Mouse (Mus musculus) MEL (cell line): ENCODE results near the gene Gjb2. TPM values are rescaled to one million over a fixed set of nuclear protein-coding genes. Genes with fewer than 3 reads are reported as not detected.

Experiments used
- DNase-seq: peaks from one replicate; pipeline ENCODE4 v3.0.0; 2011; ENCODE audit warnings: low read depth, low spot score
- H3K27ac ChIP-seq: 2 replicates; pipeline ENCODE4 v1.5.1; 2012; ENCODE audit warnings: low read depth, mild to moderate bottlenecking, control low read depth, low read length, moderate library complexity; ENCODE audit not compliant: control insufficient read depth
- H3K27me3 ChIP-seq, 2 experiments: fragments of 150-350 bp in 1 of 2; sonication (generic) in 1 of 2; 2 replicates each; pipeline ENCODE4 v1.6.1; 2012; ENCODE audit warnings: low read length in 2 of 2, mild to moderate bottlenecking in 2 of 2, improper control_type of control experiment in 1 of 2, moderate library complexity in 1 of 2; ENCODE audit not compliant: insufficient read depth in 2 of 2, control insufficient read depth in 1 of 2
- H3K36me3 ChIP-seq, 2 experiments: 2 replicates each; pipeline ENCODE4 v1.6.1; 2012 to 2014; ENCODE audit warnings: low read length in 2 of 2, improper control_type of control experiment in 1 of 2, inconsistent platforms in 1 of 2, mild to moderate bottlenecking in 1 of 2; ENCODE audit not compliant: insufficient read depth in 2 of 2, control insufficient read depth in 1 of 2
- H3K4me1 ChIP-seq, 2 experiments: fragments of 150-350 bp in 1 of 2; sonication (generic) in 1 of 2; 2 replicates each; pipeline ENCODE4 v1.6.1; 2012; ENCODE audit warnings: low read length in 2 of 2, improper control_type of control experiment in 1 of 2, mild to moderate bottlenecking in 1 of 2; ENCODE audit not compliant: insufficient read depth in 2 of 2, control insufficient read depth in 1 of 2
- H3K4me3 ChIP-seq, 2 experiments: fragments of 150-350 bp in 1 of 2; sonication (generic) in 1 of 2; 2 replicates each; pipeline ENCODE4 v1.5.1; 2012; ENCODE audit warnings: low read depth in 2 of 2, low read length in 2 of 2, mild to moderate bottlenecking in 2 of 2, moderate library complexity in 2 of 2, control low read depth in 1 of 2, improper control_type of control experiment in 1 of 2; ENCODE audit not compliant: control insufficient read depth in 1 of 2, insufficient read depth in 1 of 2
- H3K79me2 ChIP-seq: 2 replicates; pipeline ENCODE4 v1.6.1; 2012; ENCODE audit warnings: mild to moderate bottlenecking, low read length, moderate library complexity; ENCODE audit not compliant: control insufficient read depth, poor library complexity, insufficient read depth
- H3K9ac ChIP-seq: 2 replicates; pipeline ENCODE4 v1.6.1; 2012; ENCODE audit warnings: low read depth, mild to moderate bottlenecking, control low read depth, low read length, moderate library complexity; ENCODE audit not compliant: control insufficient read depth, poor library complexity, severe bottlenecking
- H3K9me3 ChIP-seq: fragments of 150-350 bp; sonication (generic); replicated peaks from 2 replicates; pipeline ENCODE4 v1.6.1; 2012; ENCODE audit warnings: mild to moderate bottlenecking, low read length, improper control_type of control experiment, moderate library complexity; ENCODE audit not compliant: insufficient read depth
- CHD1 ChIP-seq: IDR thresholded peaks from 2 replicates; pipeline ENCODE4 v1.6.1; 2012; ENCODE audit warnings: low read depth, mild to moderate bottlenecking, inconsistent platforms, low read length, improper control_type of control experiment
- CTCF ChIP-seq, 3 experiments: IDR thresholded peaks in 2 of 3; conservative IDR thresholded peaks in 1 of 3; 2 replicates each; pipeline ENCODE4 v1.5.1; 2011 to 2012; ENCODE audit warnings: low read length in 3 of 3, low read depth in 2 of 3, mild to moderate bottlenecking in 2 of 3, improper control_type of control experiment in 1 of 3, inconsistent platforms in 1 of 3, mixed read lengths in 1 of 3, moderate library complexity in 1 of 3; ENCODE audit not compliant: control insufficient read depth in 1 of 3, insufficient read depth in 1 of 3, poor library complexity in 1 of 3, severe bottlenecking in 1 of 3
- ELF1 ChIP-seq: IDR thresholded peaks from 2 replicates; pipeline ENCODE4 v1.6.1; 2014; ENCODE audit warnings: low read depth, mild to moderate bottlenecking, inconsistent platforms, low read length, improper control_type of control experiment, moderate library complexity
- EP300 ChIP-seq, 2 experiments: IDR thresholded peaks; 2 replicates each; pipeline ENCODE4 v1.6.1; 2011; ENCODE audit warnings: improper control_type of control experiment in 2 of 2, low read length in 2 of 2, low read depth in 1 of 2, mild to moderate bottlenecking in 1 of 2
- ETS1 ChIP-seq: IDR thresholded peaks from 2 replicates; pipeline ENCODE4 v1.6.1; 2012; ENCODE audit warnings: low read depth, mild to moderate bottlenecking, inconsistent platforms, low read length, improper control_type of control experiment, moderate library complexity
- GABPA ChIP-seq: IDR thresholded peaks from 2 replicates; pipeline ENCODE4 v1.6.1; 2012; ENCODE audit warnings: low read depth, mild to moderate bottlenecking, inconsistent platforms, low read length, improper control_type of control experiment, moderate library complexity
- HCFC1 ChIP-seq: IDR thresholded peaks from 2 replicates; pipeline ENCODE4 v1.6.1; 2012; ENCODE audit warnings: low read depth, mild to moderate bottlenecking, inconsistent platforms, low read length, improper control_type of control experiment, moderate library complexity
- MAX ChIP-seq: IDR thresholded peaks from 2 replicates; pipeline ENCODE4 v1.6.1; 2011; ENCODE audit warnings: low read length, improper control_type of control experiment
- MAZ ChIP-seq: IDR thresholded peaks from 2 replicates; pipeline ENCODE4 v1.6.1; 2012; ENCODE audit warnings: low read depth, mild to moderate bottlenecking, inconsistent platforms, low read length, improper control_type of control experiment
- MYB ChIP-seq: IDR thresholded peaks from 2 replicates; pipeline ENCODE4 v1.6.1; 2011; ENCODE audit warnings: mild to moderate bottlenecking, low read depth, low read length, improper control_type of control experiment
- MYC ChIP-seq: IDR thresholded peaks from 2 replicates; pipeline ENCODE4 v1.6.1; 2011; ENCODE audit warnings: low read depth, mild to moderate bottlenecking, low read length, improper control_type of control experiment, moderate library complexity
- NELFE ChIP-seq: IDR thresholded peaks from 2 replicates; pipeline ENCODE4 v1.6.1; 2011; ENCODE audit warnings: low read depth, low read length, improper control_type of control experiment
- NRF1 ChIP-seq: IDR thresholded peaks from 2 replicates; pipeline ENCODE4 v1.6.1; 2014; ENCODE audit warnings: low read depth, mild to moderate bottlenecking, inconsistent platforms, low read length, improper control_type of control experiment, moderate library complexity; ENCODE audit not compliant: poor library complexity, insufficient read depth, severe bottlenecking
- POLR2A ChIP-seq, 2 experiments: IDR thresholded peaks; 2 replicates each; pipeline ENCODE4 v1.6.1; 2011 to 2012; ENCODE audit warnings: low read length in 2 of 2, mild to moderate bottlenecking in 2 of 2, control low read depth in 1 of 2, improper control_type of control experiment in 1 of 2, low read depth in 1 of 2, moderate library complexity in 1 of 2; ENCODE audit not compliant: control insufficient read depth in 1 of 2, insufficient read depth in 1 of 2, poor library complexity in 1 of 2
- POLR2AphosphoS2 ChIP-seq: IDR thresholded peaks from 2 replicates; pipeline ENCODE4 v1.6.1; 2011; ENCODE audit warnings: low read length, improper control_type of control experiment
- POLR2AphosphoS5 ChIP-seq: IDR thresholded peaks from 2 replicates; pipeline ENCODE4 v1.6.1; 2012; ENCODE audit warnings: low read depth, borderline replicate concordance, mild to moderate bottlenecking, inconsistent platforms, low read length, moderate library complexity, mixed read lengths
- RAD21 ChIP-seq: IDR thresholded peaks from 2 replicates; pipeline ENCODE4 v1.6.1; 2011; ENCODE audit warnings: mild to moderate bottlenecking, low read depth, low read length, improper control_type of control experiment
- RCOR1 ChIP-seq: IDR thresholded peaks from 2 replicates; pipeline ENCODE4 v1.6.1; 2012; ENCODE audit warnings: low read depth, mild to moderate bottlenecking, inconsistent platforms, low read length, improper control_type of control experiment
- TAL1 ChIP-seq: IDR thresholded peaks from 2 replicates; pipeline ENCODE4 v1.6.1; 2012; ENCODE audit warnings: mild to moderate bottlenecking, inconsistent platforms, low read length, moderate library complexity, mixed read lengths
- TCF12 ChIP-seq: IDR thresholded peaks from 2 replicates; pipeline ENCODE4 v1.6.1; 2014; ENCODE audit warnings: low read depth, mild to moderate bottlenecking, inconsistent platforms, low read length, improper control_type of control experiment, moderate library complexity
- UBTF ChIP-seq: IDR thresholded peaks from 2 replicates; pipeline ENCODE4 v1.6.1; 2012; ENCODE audit warnings: low read depth, mild to moderate bottlenecking, inconsistent platforms, low read length, improper control_type of control experiment, moderate library complexity, borderline replicate concordance; ENCODE audit not compliant: insufficient read depth
- ZKSCAN1 ChIP-seq: IDR thresholded peaks from 2 replicates; pipeline ENCODE4 v1.6.1; 2012; ENCODE audit warnings: low read depth, mild to moderate bottlenecking, inconsistent platforms, low read length, improper control_type of control experiment, moderate library complexity
- ZMIZ1 ChIP-seq: IDR thresholded peaks from 2 replicates; pipeline ENCODE4 v1.6.1; 2012; ENCODE audit warnings: low read depth, mild to moderate bottlenecking, inconsistent platforms, low read length, improper control_type of control experiment, moderate library complexity
- ZNF384 ChIP-seq: IDR thresholded peaks from 2 replicates; pipeline ENCODE4 v1.6.1; 2012; ENCODE audit warnings: low read depth, mild to moderate bottlenecking, inconsistent platforms, low read length, improper control_type of control experiment
- polyA plus RNA-seq, 2 experiments: library from polyadenylated mRNA; stranded (reverse) in 1 of 2; unstranded in 1 of 2; fragments of >175 nt in 1 of 2; fragments of >200 nt in 1 of 2; gene quantifications; 2 replicates each; pipeline versions ENCODE4 v1.2.1 to v1.2.4; 2012; ENCODE audit warnings: low replicate concordance in 2 of 2, low read depth in 1 of 2; ENCODE audit not compliant: insufficient read length in 2 of 2, insufficient read depth in 1 of 2, missing spikeins in 1 of 2
- total RNA-seq: library from RNA; depleted of rRNA; stranded (reverse); fragments of 300-350 nt; gene quantifications from 2 replicates; pipeline ENCODE4 v1.2.3, GENCODE M21; 2012; rRNA removed

The Gjb2 gene
- total RNA-seq: not detected in 2 replicates
- not detected for polyA plus RNA-seq

DNA sequence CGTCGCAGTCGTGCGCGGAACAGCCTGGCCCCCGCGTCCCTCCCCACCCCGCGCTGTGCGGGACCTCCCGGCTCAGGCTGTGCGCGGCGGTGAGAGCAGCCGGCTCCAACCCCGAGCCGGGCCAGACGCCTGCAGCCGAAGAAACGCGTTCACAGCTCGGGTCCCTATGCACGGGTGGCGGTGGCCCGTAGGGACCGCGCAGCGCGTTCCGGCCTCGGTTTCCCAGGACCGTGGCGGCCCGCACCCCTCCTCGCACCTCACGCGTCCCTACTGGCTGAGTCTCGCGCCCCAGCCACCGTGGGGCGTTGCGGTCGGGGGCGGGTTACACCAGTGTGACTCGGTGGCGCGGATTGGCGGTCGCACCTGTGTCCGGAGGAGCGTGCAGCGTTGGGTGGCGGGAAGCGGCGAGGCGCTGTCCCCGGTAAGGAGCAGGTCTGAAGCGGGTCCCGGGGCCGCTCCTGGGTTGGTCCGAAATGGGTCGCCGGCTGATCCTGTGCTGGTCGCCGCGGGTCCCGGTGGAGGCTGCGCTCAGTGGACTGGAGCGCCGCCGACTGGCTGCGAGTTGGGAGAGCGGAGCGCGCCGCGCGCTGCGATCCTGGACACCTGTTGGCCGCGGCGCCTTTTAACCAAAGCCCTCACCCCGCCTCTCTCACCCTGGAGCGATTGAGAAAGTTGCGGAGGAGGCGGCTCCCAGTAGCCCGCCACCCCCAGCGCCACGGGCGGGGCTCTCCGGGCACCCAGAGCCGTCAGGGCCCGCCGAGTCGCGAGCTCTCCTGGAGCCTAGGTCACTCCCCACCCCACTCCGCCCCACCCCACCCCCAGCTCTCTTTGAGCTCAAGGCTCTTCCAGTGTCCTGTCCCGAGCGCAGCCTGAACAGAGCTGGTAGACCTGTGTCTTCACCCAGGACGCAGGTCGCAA, at the start of gene Gjb2:
Gjb2 (minus strand) TSS at position 597 of the 918 bp plus-strand sequence.
- no peak within 1 kb of the TSS for H3K27ac ChIP-seq
- DNase-seq: no peak
- no peak within 1 kb of the TSS for H3K4me3 ChIP-seq
- H3K4me1 ChIP-seq: peaks cover 0 to 4% of the 10 kb centered on the region in 2 experiments; a peak in 1 of 4 replicates
- TF ChIP-seq ETS1 (no peak), CHD1 (no peak)
- no peaks in the 10 kb centered on the region for H3K9me3 ChIP-seq
- H3K36me3 ChIP-seq: no peaks in the 10 kb centered on the region
- H3K27me3 ChIP-seq: peaks cover 0 to 3% of the 10 kb centered on the region in 2 experiments; a peak in 2 of 4 replicates
- no peaks in the 10 kb centered on the region for H3K79me2 ChIP-seq
- no peak within 1 kb of the TSS for H3K9ac ChIP-seq

DNA sequence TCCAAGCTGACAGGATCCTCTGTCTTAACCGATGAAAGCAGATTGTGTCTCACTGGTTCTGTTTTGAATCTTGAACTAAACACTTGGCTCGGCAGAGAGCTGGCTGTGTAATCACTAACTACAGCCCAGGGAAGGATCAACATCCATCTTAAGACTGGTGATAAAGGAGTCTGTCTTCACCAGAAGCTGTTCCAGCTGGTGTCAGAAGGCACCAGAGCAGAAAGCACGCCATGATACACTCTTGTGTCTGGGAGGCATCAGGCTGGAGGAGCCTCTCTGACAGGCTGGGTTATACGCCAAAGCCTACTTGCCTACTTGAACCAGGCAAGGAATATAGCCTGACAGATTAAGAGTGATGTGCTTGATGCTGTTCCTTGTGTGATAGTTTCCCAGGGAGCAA, 41.2 kb upstream of the Gjb2 start:
- H3K9me3 ChIP-seq: no peaks in the 10 kb centered on the region
- no peaks in the 10 kb centered on the region for H3K4me1 ChIP-seq
- no peak overlapping the region for H3K9ac ChIP-seq
- H3K27ac ChIP-seq: no peak overlapping the region
- DNase-seq: no peak
- H3K79me2 ChIP-seq: no peaks in the 10 kb centered on the region
- no peak overlapping the region for H3K4me3 ChIP-seq
- TF ChIP-seq MYC: no peak
- no peak for TF ChIP-seq CTCF (IDR thresholded peaks at IDR 0.05 in 2 of 3, conservative IDR thresholded peaks at IDR 0.05 in 1 of 3; ENCODE audit: control insufficient read depth in 1 of 3, insufficient read depth in 1 of 3, low read depth in 2 of 3, low read length in 3 of 3, poor library complexity in 1 of 3, severe bottlenecking in 1 of 3)
- TF ChIP-seq ZNF384: no peak
- TF ChIP-seq MYB: no peak
- no peak for TF ChIP-seq RAD21
- TF ChIP-seq NELFE: no peak
- TF ChIP-seq GABPA: no peak
- TF ChIP-seq MAX: no peak
- TF ChIP-seq EP300 (IDR thresholded peaks at IDR 0.05; ENCODE audit: low read depth in 1 of 2, low read length in 2 of 2): no peak
- TF ChIP-seq ZKSCAN1: no peak
- no peaks in the 10 kb centered on the region; a peak in 2 of 4 replicates for H3K27me3 ChIP-seq
- H3K36me3 ChIP-seq: no peaks in the 10 kb centered on the region

DNA sequence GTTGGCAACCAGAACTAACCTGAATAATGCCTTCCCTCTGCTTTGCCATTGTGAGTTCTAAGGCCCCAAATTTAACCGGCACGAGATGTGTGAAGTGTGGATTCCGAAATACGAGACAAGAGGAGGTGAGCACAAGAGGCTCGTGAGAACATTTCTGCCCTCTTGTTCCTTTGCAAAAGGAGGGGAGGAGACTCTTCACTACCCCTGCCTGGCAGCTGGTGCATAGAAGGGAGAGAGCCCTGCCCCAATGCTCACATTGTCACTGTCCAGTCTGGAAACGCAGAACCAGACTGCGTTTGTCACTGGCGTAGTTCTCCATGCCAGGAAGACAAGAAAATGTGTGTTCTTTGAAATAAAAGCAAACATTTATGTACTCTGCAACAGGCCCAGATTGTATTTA, 30.8 kb upstream of the Gjb2 start:
- no peak overlapping the region for H3K27ac ChIP-seq
- no peaks in the 10 kb centered on the region; a peak in 2 of 4 replicates for H3K27me3 ChIP-seq
- no peak overlapping the region for H3K4me3 ChIP-seq
- no peaks in the 10 kb centered on the region for H3K36me3 ChIP-seq
- no peaks in the 10 kb centered on the region for H3K79me2 ChIP-seq
- no peak overlapping the region for H3K9ac ChIP-seq
- no peaks in the 10 kb centered on the region for H3K4me1 ChIP-seq
- no peak for DNase-seq
- H3K9me3 ChIP-seq: no peaks in the 10 kb centered on the region
- TF ChIP-seq POLR2A (IDR thresholded peaks at IDR 0.05; ENCODE audit: control insufficient read depth in 1 of 2, insufficient read depth in 1 of 2, low read depth in 1 of 2, low read length in 2 of 2, poor library complexity in 1 of 2) (no peak), NRF1 (no peak), TCF12 (no peak), ELF1 (no peak), RCOR1 (no peak), POLR2AphosphoS2 (no peak), CTCF (IDR thresholded peaks at IDR 0.05 in 2 of 3, conservative IDR thresholded peaks at IDR 0.05 in 1 of 3; ENCODE audit: control insufficient read depth in 1 of 3, insufficient read depth in 1 of 3, low read depth in 2 of 3, low read length in 3 of 3, poor library complexity in 1 of 3, severe bottlenecking in 1 of 3) (no peak), POLR2AphosphoS5 (no peak), ZMIZ1 (no peak), TAL1 (no peak), MYC (no peak), CHD1 (no peak), MAZ (no peak), HCFC1 (no peak), UBTF (no peak)
